Mouse (Mus musculus): ENCODE results near the gene Vps35l. TPM values are rescaled to one million over a fixed set of nuclear protein-coding genes. Genes with fewer than 3 reads are reported as not detected.
A peak's percentile ranks its signal among the peaks of the same experiment; 100 is the strongest.

The Vps35l gene
- polyA plus RNA-seq, 1 experiment = 120 TPM

DNA sequence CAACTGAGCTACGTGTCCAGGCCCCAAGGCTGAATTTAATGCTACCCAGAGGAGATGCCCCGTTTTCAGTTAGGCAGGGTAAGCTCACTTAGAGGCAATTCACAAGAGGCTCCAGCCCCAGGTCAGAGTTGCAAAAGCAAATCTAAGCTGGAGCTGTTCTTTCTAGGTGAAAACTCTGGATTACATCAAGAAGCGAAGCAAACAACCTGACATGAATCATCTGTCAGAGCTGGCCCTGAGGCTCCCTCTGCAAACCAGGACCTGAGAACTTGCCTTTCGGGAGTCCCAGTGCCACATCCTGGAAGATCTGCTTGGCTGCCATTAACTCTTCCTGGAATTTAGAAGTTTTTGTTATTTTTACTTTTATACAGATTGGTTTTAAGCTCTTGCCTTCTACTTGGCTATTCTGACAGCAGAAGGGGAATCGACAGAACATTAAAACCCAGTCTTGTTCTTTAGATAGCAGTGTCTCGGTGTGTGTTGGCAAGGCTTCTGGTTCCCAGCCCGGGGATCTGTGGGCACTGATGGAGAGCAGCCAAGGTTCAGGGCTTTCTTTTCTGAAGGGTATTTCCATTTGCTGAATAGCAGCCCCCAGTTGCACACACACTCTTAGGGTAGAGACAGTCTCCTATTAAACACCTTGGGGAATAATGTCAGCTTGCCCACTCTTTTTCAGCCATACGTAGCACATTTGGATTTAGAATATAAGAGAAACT lies 101.2 kb downstream of the Vps35l start:
- Histone ChIP-seq H3K4me1 (ENCODE audit: control insufficient read depth, insufficient read depth, low read length) (peaks cover 23% of the 10 kb centered on the region), H3K4me3 (ENCODE audit: insufficient read depth, low read length) (no peak overlapping the region), H3K27ac (ENCODE audit: insufficient read depth, low read depth, low read length) (no peak overlapping the region)
- no peak for TF ChIP-seq CTCF (IDR thresholded peaks at IDR 0.05; ENCODE audit: low read depth, low read length)
- no peak for TF ChIP-seq POLR2A (IDR thresholded peaks at IDR 0.05; ENCODE audit: borderline replicate concordance, low read depth, low read length)

DNA sequence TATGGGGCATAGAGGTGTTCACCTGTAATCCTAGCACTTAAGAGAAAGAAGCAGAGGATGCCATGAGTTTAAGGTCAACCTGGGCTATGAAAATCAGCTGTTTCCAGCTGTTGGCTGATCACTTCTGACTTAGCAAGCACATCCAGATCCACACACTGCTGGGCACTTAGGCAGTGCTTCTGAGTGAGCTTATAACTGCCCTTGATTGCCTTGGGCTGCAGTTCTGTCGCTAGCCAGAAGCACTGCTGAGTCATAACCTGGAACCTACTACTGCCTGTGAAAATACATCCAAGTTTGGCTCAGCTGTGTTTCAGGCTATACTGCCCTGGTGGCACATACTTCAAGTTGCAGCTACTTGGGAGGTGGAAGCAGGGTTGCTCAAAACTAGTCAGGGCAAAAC lies 101.8 kb downstream of the Vps35l start:
- H3K4me1 ChIP-seq (ENCODE audit: control insufficient read depth, insufficient read depth, low read length) = peaks cover 28% of the 10 kb centered on the region

DNA sequence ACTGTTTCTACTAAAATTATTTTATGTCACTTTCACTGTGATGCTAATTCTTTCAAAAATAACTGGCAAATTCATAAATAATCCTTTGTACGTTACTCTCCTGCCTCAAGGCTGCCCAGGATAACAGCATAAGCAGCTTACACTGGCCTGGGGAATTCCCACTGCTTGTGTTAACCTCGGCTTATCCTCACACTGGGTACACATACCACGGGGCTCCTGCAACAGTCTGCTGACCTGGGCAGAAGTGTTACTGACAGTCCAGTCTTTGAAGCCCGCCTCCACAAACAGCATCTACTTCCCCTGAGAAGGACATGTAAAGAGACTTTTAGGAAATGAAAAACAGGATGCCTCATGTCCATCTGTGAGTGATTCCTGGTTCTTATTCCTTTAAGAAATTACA lies 102.9 kb downstream of the Vps35l start:
- H3K27ac ChIP-seq (ENCODE audit: insufficient read depth, low read depth, low read length) = peak overlapping the region; percentile 11
- H3K4me1 ChIP-seq (ENCODE audit: control insufficient read depth, insufficient read depth, low read length) = peaks cover 28% of the 10 kb centered on the region

More for the DNA sequence above, 101.8 kb downstream of the Vps35l start:
- no peak overlapping the region for H3K27ac ChIP-seq (ENCODE audit: insufficient read depth, low read depth, low read length)
- TF ChIP-seq CTCF (IDR thresholded peaks at IDR 0.05; ENCODE audit: low read depth, low read length) (no peak), POLR2A (IDR thresholded peaks at IDR 0.05; ENCODE audit: borderline replicate concordance, low read depth, low read length) (no peak)
- no peak overlapping the region for H3K4me3 ChIP-seq (ENCODE audit: insufficient read depth, low read length)

DNA sequence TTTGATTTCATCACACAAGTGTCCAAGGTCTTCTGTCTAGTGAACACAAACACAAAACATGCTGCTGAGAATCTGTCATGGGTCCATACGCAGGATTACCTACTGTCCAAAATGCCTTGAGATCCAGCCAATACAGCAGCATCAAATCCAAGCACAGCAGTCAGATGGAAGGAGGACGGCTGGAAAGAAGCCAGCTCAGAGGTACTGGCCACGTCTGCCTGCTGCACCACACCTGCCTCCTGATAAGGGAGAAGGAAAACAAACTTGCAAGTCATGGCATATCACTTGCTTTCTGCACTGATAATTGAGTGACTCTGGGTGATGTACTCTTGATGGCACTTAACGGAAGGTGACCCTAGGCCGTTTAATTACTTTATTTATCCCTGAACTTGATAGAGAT lies 105.1 kb downstream of the Vps35l start:
- TF ChIP-seq CTCF (IDR thresholded peaks at IDR 0.05; ENCODE audit: low read depth, low read length) = no peak
- TF ChIP-seq POLR2A (IDR thresholded peaks at IDR 0.05; ENCODE audit: borderline replicate concordance, low read depth, low read length) = no peak
- Histone ChIP-seq H3K4me1 (ENCODE audit: control insufficient read depth, insufficient read depth, low read length) (peaks cover 38% of the 10 kb centered on the region), H3K27ac (ENCODE audit: insufficient read depth, low read depth, low read length) (no peak overlapping the region), H3K4me3 (ENCODE audit: insufficient read depth, low read length) (no peak overlapping the region)

More for the DNA sequence above, 102.9 kb downstream of the Vps35l start:
- H3K4me3 ChIP-seq (ENCODE audit: insufficient read depth, low read length) = no peak overlapping the region
- TF ChIP-seq POLR2A (IDR thresholded peaks at IDR 0.05; ENCODE audit: borderline replicate concordance, low read depth, low read length) (no peak), CTCF (IDR thresholded peaks at IDR 0.05; ENCODE audit: low read depth, low read length) (no peak)

DNA sequence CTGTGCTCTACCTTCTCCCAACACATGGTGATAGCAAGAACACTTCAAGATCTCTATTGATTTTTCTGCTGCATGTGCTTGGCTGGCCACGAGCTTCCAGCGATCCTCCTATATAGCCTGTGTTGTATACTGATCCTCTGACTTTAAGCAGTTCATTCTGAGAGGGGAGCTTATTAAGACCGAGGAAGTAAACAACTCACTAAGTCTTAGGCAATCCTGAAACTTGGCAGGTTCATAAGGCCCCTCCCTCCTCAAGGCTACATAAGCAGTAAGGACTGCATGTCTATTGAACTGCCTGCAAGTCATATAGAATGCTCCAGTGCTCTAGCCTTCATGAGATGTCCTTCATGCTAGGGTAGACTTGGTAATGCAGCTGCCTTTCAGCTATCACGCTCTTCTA lies 106.3 kb downstream of the Vps35l start:
- peaks cover 49% of the 10 kb centered on the region for H3K4me1 ChIP-seq (ENCODE audit: control insufficient read depth, insufficient read depth, low read length)
- H3K4me3 ChIP-seq (ENCODE audit: insufficient read depth, low read length) = no peak overlapping the region
- TF ChIP-seq POLR2A (IDR thresholded peaks at IDR 0.05; ENCODE audit: borderline replicate concordance, low read depth, low read length) = no peak
- TF ChIP-seq CTCF (IDR thresholded peaks at IDR 0.05; ENCODE audit: low read depth, low read length) = no peak
- no peak overlapping the region for H3K27ac ChIP-seq (ENCODE audit: insufficient read depth, low read depth, low read length)

DNA sequence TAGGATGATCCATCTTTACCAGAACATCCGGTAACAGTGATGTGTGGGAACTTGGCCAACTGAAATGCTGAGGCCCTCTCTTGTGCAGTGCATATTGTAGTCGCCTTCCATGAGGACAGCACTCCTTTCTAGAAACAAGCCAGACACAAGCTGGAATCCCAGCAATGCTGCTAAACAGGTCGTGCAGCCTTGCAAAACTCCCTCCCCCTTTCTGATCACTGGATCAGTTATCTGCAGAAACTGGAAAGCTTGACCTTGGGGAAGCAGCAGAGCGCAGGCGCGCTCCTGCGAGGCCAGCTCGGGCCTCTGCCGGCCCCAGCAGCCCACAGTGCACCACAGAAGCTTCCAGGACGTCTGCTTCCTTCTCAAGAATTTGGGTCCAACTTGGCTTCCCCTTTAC lies 108.8 kb downstream of the Vps35l start:
- TF ChIP-seq POLR2A (IDR thresholded peaks at IDR 0.05; ENCODE audit: borderline replicate concordance, low read depth, low read length) (no peak), CTCF (IDR thresholded peaks at IDR 0.05; ENCODE audit: low read depth, low read length) (no peak)
- Histone ChIP-seq H3K4me3 (ENCODE audit: insufficient read depth, low read length) (no peak overlapping the region), H3K27ac (ENCODE audit: insufficient read depth, low read depth, low read length) (no peak overlapping the region), H3K4me1 (ENCODE audit: control insufficient read depth, insufficient read depth, low read length) (peaks cover 57% of the 10 kb centered on the region)

DNA sequence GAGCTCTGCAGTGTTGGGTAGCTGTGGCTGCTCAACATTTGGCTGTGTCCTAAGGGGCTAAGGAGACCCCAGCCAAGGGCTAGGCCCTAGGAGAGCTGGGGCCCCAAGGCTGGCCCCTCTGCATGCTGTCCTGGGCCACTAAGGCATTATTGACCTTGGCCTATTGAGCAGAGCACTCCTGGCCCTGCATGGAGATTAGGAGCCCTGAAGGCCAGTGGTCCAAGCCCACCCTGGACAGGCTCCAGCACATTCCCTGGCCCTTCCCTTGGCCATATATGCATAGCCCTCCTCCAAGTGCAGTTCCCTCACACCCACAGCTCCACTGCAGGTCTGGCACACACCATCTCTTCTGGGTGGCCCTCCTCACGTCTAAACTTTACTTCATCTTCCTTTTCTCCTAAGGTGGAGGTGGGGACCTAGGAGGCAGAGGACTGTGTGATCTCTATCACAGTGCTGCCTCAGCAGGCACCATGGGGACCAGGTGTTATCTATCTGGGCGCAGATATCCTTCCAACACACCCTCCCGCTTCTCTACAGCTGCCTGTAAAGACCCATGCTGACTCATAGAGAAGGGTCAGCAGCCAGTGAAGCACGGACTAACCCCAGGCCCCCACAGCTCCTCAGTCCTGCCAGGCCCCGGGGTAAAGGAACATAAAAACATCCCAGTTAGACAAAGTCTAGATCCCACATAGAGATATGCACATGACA lies 109.7 kb downstream of the Vps35l start:
- H3K4me1 ChIP-seq (ENCODE audit: control insufficient read depth, insufficient read depth, low read length) = peaks cover 55% of the 10 kb centered on the region
- no peak overlapping the region for H3K27ac ChIP-seq (ENCODE audit: insufficient read depth, low read depth, low read length)
- no peak overlapping the region for H3K4me3 ChIP-seq (ENCODE audit: insufficient read depth, low read length)
- no peak for TF ChIP-seq POLR2A (IDR thresholded peaks at IDR 0.05; ENCODE audit: borderline replicate concordance, low read depth, low read length)
- TF ChIP-seq CTCF (IDR thresholded peaks at IDR 0.05; ENCODE audit: low read depth, low read length) = no peak; the same call in 1 of the 2 replicates

DNA sequence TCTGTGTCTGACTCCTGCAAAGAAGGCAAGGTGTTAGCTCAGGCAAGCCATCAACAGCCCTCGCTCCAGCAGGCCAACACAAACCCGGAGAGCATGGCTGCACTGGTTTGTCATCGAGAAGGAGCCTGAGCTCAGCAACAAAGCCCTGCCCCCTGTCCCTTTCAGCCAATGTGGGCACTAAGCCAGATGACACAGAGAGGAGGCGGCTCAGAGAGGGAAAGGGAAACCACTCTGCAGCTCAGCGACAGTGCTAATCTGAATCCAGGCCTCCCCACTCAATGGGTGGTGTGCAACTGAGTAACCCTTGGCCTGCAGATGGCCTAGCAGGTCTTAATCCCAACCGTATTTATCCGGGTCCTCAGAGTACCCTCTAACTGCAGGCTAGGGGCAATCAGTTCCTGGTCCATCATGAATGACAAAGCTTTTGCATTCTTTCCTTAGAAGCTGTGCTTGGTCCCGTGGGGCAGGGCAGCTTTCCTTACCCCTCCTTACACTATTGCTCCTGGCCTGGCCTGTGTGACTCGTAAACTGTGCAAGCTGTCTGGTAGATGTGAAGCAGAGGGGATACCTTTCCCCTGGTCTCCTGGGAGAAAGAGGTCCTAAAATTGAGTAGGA lies 110.8 kb downstream of the Vps35l start:
- TF ChIP-seq POLR2A (IDR thresholded peaks at IDR 0.05; ENCODE audit: borderline replicate concordance, low read depth, low read length) (no peak), CTCF (IDR thresholded peaks at IDR 0.05; ENCODE audit: low read depth, low read length) (0 out of 2 replicates have a peak, but pooled peaks have one; percentile 12)
- Histone ChIP-seq H3K4me1 (ENCODE audit: control insufficient read depth, insufficient read depth, low read length) (peaks cover 55% of the 10 kb centered on the region), H3K4me3 (ENCODE audit: insufficient read depth, low read length) (no peak overlapping the region), H3K27ac (ENCODE audit: insufficient read depth, low read depth, low read length) (peak overlapping the region; percentile 31; the same call in 1 of the 2 replicates)

DNA sequence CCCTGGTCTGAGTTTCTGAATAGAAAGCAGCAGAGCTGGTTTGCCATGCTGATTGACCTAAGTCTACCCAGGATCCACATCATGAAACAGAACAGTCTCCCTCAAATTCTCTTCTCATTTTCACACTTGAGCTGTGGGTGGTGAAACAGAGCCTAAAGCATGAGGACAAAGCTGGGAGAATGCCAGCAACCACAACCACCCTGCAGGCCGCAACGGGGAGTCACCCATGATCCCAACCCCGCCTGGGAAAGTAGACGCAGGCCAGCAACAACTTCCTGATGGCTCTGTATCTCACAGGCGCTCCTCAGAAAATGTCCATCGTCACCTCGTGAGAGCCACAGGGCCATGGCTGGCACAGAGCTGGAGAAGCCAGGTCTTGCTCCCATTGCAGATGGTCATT lies 111.5 kb downstream of the Vps35l start:
- Histone ChIP-seq H3K4me3 (ENCODE audit: insufficient read depth, low read length) (no peak overlapping the region), H3K4me1 (ENCODE audit: control insufficient read depth, insufficient read depth, low read length) (peaks cover 52% of the 10 kb centered on the region), H3K27ac (ENCODE audit: insufficient read depth, low read depth, low read length) (peak overlapping the region; percentile 48)
- TF ChIP-seq POLR2A (IDR thresholded peaks at IDR 0.05; ENCODE audit: borderline replicate concordance, low read depth, low read length) (no peak), CTCF (IDR thresholded peaks at IDR 0.05; ENCODE audit: low read depth, low read length) (no peak)

DNA sequence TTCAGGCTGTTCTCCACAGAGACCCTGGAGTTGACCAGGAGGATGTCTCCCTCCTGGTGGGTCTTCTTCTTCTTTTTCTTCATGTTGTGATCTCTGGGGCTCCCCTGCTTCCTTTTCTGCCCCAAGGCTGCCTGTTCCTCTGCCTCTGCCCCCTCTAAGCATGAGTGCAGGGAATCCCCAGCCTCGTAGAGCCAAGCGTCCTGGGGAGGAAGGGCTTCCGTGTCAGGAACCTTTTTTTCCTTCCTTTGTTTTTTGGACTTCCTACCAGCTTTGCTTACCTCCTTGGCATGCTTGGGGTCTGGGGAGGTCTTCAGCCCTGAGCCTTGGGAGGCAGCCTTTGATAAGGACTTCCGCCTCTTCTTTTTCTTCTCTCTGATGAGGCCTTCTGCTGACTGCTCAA lies 112.6 kb downstream of the Vps35l start:
- Histone ChIP-seq H3K27ac (ENCODE audit: insufficient read depth, low read depth, low read length) (no peak overlapping the region), H3K4me1 (ENCODE audit: control insufficient read depth, insufficient read depth, low read length) (peaks cover 51% of the 10 kb centered on the region), H3K4me3 (ENCODE audit: insufficient read depth, low read length) (no peak overlapping the region)
- TF ChIP-seq POLR2A (IDR thresholded peaks at IDR 0.05; ENCODE audit: borderline replicate concordance, low read depth, low read length) = no peak
- TF ChIP-seq CTCF (IDR thresholded peaks at IDR 0.05; ENCODE audit: low read depth, low read length) = no peak
